Mouse (Mus musculus) gastrocnemius, postnatal 4 days (tissue): Measurements from ENCODE around the gene Arfgap3. TPM values are rescaled to one million over a fixed set of nuclear protein-coding genes. Genes with fewer than 3 reads are reported as not detected.
A peak's percentile ranks its signal among the peaks of the same experiment; 100 is the strongest.

Experiments used
- DNase-seq, 2 experiments: peaks; one replicate each; pipeline ENCODE4 v3.0.0; 2021 to 2022; ENCODE audit warnings: low spot score in 2 of 2, mixed read lengths in 2 of 2
- total RNA-seq, 2 experiments: library from RNA; stranded (reverse); gene quantifications; 2 replicates each; pipeline ENCODE4 v1.2.3; 2021

Arfgap3 gene
- total RNA-seq, 2 experiments from 2014 or later, result 25.4 to 27.4 TPM

DNA sequence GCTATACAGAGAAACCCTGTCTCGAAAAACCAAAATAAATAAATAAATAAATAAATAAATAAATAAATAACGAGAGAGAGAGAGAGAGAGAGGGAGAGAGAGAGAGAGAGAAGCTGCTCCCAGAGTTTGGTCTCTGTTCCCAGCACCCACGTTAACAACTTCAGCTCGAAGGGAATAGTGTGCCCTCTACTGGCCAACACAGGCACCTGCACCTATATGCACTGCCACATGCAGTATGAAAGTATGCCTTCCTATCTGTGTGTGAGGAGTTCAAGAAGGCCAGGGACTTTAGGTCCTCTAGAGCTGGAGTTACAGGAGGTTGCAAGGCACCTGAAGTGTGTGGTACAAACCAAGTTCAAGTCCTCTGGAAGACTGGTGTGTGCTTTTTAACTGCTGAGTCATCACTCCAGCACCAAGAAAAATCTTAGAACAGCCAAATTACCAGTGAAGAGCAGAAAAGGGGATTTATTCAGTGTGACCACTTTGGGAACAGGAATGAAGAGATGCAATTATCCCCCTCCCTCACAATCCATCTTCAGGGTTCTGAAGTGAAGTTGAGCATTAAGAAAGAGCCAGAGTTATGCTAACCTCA, 94.8 kb downstream of the Arfgap3 start:
- DNase-seq, result no peak

DNA sequence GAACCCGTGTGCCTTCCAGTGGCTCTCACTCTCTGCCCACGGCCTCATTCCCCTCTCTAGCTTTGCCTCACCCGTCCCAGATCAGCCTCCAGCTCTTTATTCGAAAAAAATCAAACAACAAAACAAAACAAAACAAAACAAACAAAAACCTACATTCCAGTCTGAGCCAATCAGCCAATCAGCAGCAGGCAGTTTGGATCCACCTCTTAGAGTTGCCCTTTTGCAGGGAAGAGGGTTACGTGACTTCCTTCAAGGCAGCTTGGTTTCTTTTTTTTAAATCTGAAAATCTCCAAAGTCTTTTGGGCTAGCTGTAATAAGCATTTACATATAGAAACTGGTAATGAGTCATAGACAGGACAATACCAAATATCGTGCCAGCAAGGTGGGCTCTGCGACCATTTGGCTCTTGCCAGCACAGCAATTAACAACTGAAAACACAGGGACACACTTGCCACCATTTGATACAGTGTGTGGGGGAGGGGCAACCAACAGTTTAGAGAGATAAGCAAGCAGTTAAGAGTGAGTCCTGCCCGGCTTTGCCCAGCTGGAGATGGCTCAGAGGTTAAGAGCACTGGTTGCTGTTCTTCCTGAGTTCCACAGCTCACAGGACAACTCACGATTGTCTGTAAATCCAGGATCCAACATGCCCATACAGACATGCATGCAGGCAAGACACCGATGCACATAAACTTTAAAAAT, 95.5 kb downstream of the Arfgap3 start:
- DNase-seq, result no peak

DNA sequence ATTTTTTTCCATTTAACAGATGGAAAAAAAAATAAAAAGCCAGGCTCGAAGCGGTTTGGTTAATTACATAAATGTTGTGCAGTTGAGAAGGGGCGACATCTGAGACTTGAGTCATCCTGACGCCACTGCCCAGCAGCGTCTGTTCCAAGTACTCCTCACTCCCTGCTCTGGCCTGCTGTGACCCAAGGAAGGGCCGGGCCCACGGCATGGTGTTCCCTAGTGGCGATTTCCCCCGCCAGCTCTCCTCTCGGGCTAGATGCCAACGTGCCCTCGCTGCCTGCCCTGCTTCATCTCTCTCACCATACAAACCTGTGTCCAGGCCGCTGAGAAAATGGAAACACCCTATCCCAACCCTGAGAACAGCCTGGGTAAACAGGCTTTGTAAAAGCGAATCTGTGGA, 98.0 kb downstream of the Arfgap3 start:
- no peak for DNase-seq

DNA sequence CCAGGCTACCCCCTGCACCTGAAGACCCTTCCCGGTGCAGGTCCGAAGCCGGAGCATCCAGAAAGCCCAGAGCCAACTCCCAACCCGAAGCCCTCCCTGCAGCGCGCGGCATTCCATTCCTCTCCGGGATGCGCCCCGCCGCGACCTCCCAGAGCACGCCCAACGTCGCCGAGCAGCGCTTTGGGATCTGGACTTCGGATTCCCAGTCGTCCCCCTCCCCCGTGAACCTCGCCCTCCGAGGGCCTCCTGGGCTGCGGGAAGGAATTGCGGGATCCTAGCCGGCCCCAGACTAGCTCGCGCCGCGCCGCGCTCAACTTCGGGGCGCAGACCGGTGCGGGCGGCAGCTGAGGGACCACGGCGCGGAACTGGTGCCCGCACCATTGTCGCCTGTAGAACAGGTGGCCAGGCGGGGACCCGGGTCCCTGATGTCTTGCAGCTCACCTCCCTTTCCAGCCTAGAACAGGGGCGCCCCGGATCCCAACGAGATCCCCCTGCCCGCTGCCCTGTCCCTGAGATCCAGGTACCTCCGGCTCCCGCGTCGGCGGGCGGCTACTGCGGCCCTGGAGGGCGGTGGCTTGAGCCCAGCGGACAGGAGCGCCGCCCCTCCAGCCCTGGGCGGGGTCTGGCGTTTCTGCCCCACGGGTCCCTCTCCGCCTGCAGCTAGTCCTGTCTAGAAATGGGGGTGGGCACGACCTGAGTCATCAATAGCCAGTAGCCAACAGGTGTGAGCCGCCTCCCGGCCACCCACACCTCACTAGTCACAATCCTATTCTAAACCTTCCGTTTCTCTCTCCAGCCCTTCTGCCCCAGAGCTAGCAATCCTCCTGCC, 98.7 kb downstream of the Arfgap3 start, which contains the start of gene A4galt:
TSS of gene A4galt (minus strand) at position 599 of the 829 bp plus-strand sequence.
- peak; percentile 48 to 52 for DNase-seq

DNA sequence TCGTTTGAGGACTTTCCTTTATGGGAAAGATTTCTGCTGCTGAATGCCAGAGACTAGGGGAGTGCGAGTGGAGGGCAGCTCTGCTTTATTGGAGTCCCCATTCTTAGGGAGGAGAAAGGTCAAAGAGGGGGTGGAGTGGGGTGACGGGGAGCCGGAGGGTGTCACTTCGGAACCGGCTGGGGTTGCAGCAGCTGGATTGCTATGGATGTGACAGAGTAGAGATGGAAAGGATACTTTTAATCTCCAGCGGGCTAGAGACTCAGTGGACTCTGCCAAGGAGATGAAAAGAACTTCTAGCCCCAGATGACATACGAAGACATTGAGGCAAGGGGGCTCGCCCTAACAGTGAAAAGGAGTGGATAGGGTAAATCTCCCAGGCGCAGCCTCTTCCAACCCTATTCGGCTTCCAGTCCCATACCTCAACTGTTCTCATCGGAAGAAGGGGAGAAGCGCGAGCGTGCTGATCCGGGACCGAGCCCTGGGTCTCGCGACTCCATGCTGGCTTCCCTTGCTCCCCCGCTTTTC, 99.3 kb downstream of the Arfgap3 start:
- no peak for DNase-seq

Other genes with a start within 250 kb of the Arfgap3 start
- 10 to 100 TPM; 50.3 to 53.5 TPM for gene Rrp7a, start 227.4 kb downstream of the Arfgap3 start, total RNA-seq
- 10 to 100 TPM; 62.8 to 67.3 TPM for gene Poldip3, start 200.9 kb downstream of the Arfgap3 start, total RNA-seq
- 100 to 1,000 TPM; 171 TPM for gene Cyb5r3, start 177.7 kb downstream of the Arfgap3 start, total RNA-seq
- gene A4galt, start 98.5 kb downstream of the Arfgap3 start, total RNA-seq, result 10 to 100 TPM in 1 of 2 experiments, 1 to 10 TPM in 1; 9.7 to 11.0 TPM
- 10 to 100 TPM; 62.7 to 66.9 TPM for gene Pacsin2, start 114.4 kb upstream of the Arfgap3 start, total RNA-seq
- 1 to 10 TPM; 7.2 to 8.2 TPM for gene Ttll1, start 160.6 kb upstream of the Arfgap3 start, total RNA-seq
- gene Bik, start 176.6 kb upstream of the Arfgap3 start, total RNA-seq, result 1 to 10 TPM; 2.7 to 4.0 TPM
- 10 to 100 TPM; 25.5 to 38.0 TPM for gene Tspo, start 213.3 kb upstream of the Arfgap3 start, total RNA-seq
- 10 to 100 TPM; 29.8 to 31.3 TPM for gene Mcat, start 213.5 kb upstream of the Arfgap3 start, total RNA-seq
- gene Ttll12, start 244.9 kb upstream of the Arfgap3 start, total RNA-seq, result 10 to 100 TPM; 15.5 to 17.6 TPM